Mouse (Mus musculus) midbrain, embryonic 14.5 days (tissue): ENCODE measurements around the gene Apoa1. TPM values are rescaled to one million over a fixed set of nuclear protein-coding genes. Genes with fewer than 3 reads are reported as not detected.

ENCODE experiments used
- ATAC-seq: fragments of 200-750 bp; cut with Nextera tagmentation; 2 replicates; pipeline ENCODE4 v1.8.0; 2017; ENCODE audit warnings: moderate number of reproducible peaks, moderate library complexity; ENCODE audit not compliant: low FRiP score, low TSS enrichment
- DNase-seq: peaks from one replicate; pipeline ENCODE4 v3.0.0-alpha.2; 2015
- H3K27ac ChIP-seq: fragments of 300-500 bp; sonication (generic); replicated peaks from 2 replicates; pipeline ENCODE4 v1.5.1; 2014; ENCODE audit warnings: mild to moderate bottlenecking, low read depth, low read length, moderate library complexity
- H3K27me3 ChIP-seq: fragments of 300-500 bp; sonication (generic); 2 replicates; pipeline ENCODE4 v1.6.1; 2014; ENCODE audit warnings: low read length, control low read depth, mixed read lengths; ENCODE audit not compliant: control insufficient read depth, insufficient read depth
- H3K36me3 ChIP-seq: fragments of 300-500 bp; sonication (generic); 2 replicates; pipeline ENCODE4 v1.6.1; 2014; ENCODE audit warnings: low read length, control low read depth; ENCODE audit not compliant: control insufficient read depth, insufficient read depth
- H3K4me1 ChIP-seq: fragments of 300-500 bp; sonication (generic); 2 replicates; pipeline ENCODE4 v1.6.1; 2014; ENCODE audit warnings: mild to moderate bottlenecking, antibody characterized with exemption, low read length, control low read depth; ENCODE audit not compliant: control insufficient read depth, insufficient read depth
- H3K4me2 ChIP-seq: fragments of 300-500 bp; sonication (generic); 2 replicates; pipeline ENCODE4 v1.6.1; 2014; ENCODE audit warnings: mild to moderate bottlenecking, low read length, moderate library complexity
- H3K4me3 ChIP-seq: fragments of 300-500 bp; sonication (generic); replicated peaks from 2 replicates; pipeline ENCODE4 v1.5.1; 2014; ENCODE audit warnings: low read depth, low read length
- H3K9ac ChIP-seq: fragments of 300-500 bp; sonication (generic); replicated peaks from 2 replicates; pipeline ENCODE4 v1.6.1; 2014; ENCODE audit warnings: mild to moderate bottlenecking, low read length, moderate library complexity
- H3K9me3 ChIP-seq: fragments of 300-500 bp; sonication (generic); 2 replicates; pipeline ENCODE4 v1.6.1; 2016; ENCODE audit warnings: low read length, control low read depth, mixed read lengths; ENCODE audit not compliant: control insufficient read depth
- WGBS: fragments of 180-500 bp; shearing (Covaris S2); extraction: QIAGEN DNeasy Blood & Tissue Kit; methylation state at CpG from one replicate; pipeline ENCODE4 v1.1.7; 2014; 5-methylcytosine and 5-hydroxymethylcytosine counted together
- polyA plus RNA-seq: library from polyadenylated mRNA; unstranded; fragments of >200 nt; fragmentation: Nextera tagmentation; extraction: Ambion mirVana; gene quantifications from 2 replicates; pipeline ENCODE4 v1.2.1, GENCODE M21; 2014

Gene Apoa1
- polyA plus RNA-seq, 1 experiment from 2014 or later, result 4.2 TPM

DNA sequence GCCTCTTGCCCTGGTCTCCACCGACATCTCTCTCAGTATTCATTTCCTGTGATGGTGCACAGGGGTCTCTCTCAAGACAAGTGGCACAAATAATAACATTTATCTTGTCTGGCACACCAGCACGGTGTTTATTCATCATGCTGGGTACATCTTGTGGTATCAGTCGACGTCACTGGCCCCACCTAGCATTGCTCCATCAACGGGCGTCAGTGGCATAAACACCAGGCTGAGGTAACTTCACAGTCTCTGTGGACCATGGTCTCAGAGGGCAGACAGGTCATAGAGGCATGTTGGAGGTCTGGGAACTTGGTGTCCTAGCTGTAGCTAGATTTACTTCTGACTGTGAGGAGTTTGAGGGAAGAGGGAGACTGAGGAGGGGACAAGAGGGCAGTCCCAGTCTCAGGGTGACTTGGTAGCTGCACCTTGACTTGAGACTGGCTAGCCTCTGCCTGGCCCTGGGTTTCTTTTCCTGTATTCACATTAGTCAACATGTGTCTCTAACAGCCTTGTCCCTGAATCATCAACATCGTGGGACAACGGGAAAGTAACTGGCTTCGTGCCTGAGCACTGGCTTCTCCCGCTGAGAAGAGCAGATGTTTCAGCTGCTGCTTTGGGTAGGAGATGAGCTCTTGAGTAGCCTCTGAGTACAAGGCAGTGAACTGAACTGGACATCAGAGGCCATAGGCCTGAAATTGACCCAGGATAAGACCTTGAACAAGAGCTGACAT, 28.4 kb downstream of the Apoa1 start:
- Histone ChIP-seq H3K4me3 (no peak overlapping the region), H3K9me3 (no peaks in the 10 kb centered on the region), H3K36me3 (no peaks in the 10 kb centered on the region), H3K9ac (no peak overlapping the region), H3K27ac (no peak overlapping the region), H3K27me3 (no peaks in the 10 kb centered on the region; the same call in 1 of the 2 replicates), H3K4me1 (no peaks in the 10 kb centered on the region), H3K4me2 (no peak overlapping the region)
- no peak for DNase-seq
- WGBS, result 92% methylated on average over 10 of the region's 10 CpGs
- no peak for ATAC-seq

DNA sequence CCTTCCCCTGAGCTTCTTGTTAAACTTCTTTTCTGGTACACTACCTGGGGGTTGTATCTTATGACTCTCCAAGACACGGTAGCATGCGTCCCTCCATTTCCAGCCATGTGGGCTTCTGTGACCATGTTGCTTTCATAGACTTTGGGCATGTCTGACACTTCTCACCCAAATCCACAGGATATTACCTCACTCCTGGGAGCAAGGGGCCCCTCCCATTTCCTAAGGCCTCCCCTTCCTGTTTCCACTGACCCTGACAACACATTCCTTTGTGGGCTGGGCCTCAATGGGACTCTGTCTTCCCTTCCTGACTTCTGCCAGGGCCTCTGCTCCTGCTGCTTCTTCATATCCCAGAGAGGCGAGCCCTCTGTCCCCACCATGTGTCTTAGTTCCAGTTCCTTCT, 29.2 kb downstream of the Apoa1 start:
- H3K4me2 ChIP-seq, result no peak overlapping the region
- H3K36me3 ChIP-seq, result no peaks in the 10 kb centered on the region
- DNase-seq, result no peak
- H3K4me1 ChIP-seq, result no peaks in the 10 kb centered on the region
- no peak overlapping the region for H3K27ac ChIP-seq
- ATAC-seq, result no peak
- no peak overlapping the region for H3K4me3 ChIP-seq
- no peak overlapping the region for H3K9ac ChIP-seq
- no peaks in the 10 kb centered on the region; the same call in 1 of the 2 replicates for H3K27me3 ChIP-seq
- H3K9me3 ChIP-seq, result no peaks in the 10 kb centered on the region
- 89% methylated on average over 3 of the region's 3 CpGs for WGBS

DNA sequence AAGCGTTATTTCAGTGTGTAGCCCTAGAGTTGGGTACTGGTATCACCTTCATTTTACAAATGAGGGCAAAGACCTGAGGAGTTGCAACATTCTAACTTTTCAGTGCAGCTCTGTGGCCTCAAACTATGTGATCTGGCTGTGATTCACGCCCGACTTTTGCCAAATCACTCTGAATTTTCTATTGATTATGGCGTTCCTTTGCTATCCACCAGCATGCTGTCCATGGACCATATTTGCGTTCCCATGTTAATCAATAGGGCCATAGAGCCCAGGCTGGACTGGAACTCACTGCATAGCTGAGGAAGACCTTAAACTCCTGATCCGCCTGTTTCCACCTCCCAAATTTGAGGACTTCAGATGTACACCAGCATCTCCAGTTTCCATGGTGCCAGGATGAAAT, 30.7 kb downstream of the Apoa1 start:
- Histone ChIP-seq H3K4me2 (no peak overlapping the region), H3K9ac (no peak overlapping the region), H3K27me3 (no peaks in the 10 kb centered on the region; the same call in 1 of the 2 replicates), H3K27ac (no peak overlapping the region), H3K36me3 (no peaks in the 10 kb centered on the region), H3K4me1 (no peaks in the 10 kb centered on the region), H3K9me3 (no peaks in the 10 kb centered on the region), H3K4me3 (no peak overlapping the region)
- no peak for DNase-seq
- ATAC-seq, result no peak
- WGBS, result 90% methylated on average over 6 of the region's 6 CpGs

DNA sequence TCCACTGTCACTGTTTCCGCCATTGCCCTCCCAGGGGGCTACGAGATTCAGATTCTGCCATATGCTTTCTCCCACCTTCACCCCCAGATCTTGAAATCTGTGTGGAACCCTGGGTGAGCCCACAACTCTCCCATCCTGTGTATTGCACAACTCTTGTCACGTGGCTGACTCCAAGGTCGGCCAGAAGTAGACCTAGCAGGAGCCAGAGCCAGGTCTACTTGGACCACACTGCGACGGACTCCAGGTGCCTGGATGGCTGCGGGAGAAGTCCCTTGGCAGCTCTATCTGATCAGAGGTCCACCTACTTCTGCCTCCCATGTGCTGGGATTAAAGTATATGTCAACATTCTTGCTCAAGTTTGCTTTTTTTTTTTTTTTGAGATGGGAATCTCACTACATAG, 32.8 kb downstream of the Apoa1 start:
- Histone ChIP-seq H3K4me3 (no peak overlapping the region), H3K9ac (no peak overlapping the region), H3K27me3 (no peaks in the 10 kb centered on the region; the same call in 1 of the 2 replicates), H3K27ac (no peak overlapping the region), H3K36me3 (no peaks in the 10 kb centered on the region), H3K4me2 (no peak overlapping the region), H3K9me3 (no peaks in the 10 kb centered on the region), H3K4me1 (no peaks in the 10 kb centered on the region)
- ATAC-seq (no peak), DNase-seq (no peak)
- WGBS, result 84% methylated on average over 7 of the region's 7 CpGs

DNA sequence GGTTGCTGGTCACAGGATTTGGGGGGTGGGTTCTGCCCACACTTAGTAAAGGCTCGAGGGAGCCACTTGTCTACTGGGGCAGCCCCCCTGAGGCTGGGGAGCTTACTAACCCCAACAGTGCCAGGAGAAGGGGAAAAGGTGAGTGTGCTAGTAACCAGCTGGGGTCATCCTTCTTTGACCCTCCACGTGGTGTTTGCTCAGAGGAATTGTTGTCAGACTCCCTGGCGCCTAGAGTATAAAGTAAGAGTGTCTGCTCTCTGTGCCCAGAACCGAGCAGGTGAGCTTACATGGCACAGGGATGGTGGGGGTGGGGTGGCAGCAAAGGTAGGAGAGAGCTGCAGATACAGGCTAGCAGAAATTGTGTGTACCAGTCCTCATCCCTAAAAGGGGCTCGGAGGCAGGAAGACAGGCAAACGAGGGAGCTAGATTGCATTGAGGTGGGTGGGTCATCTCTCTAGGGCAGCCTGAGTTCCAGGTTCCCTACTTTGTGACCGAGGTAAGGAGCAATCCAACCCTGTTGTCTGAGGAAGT, 40.0 kb downstream of the Apoa1 start, which contains the start of gene Apoa5:
Gene Apoa5 (plus strand): TSS at position 291 of the 531 bp plus-strand sequence.
- no peak within 1 kb of the TSS for H3K9ac ChIP-seq
- DNase-seq (no peak), ATAC-seq (no peak)
- no peak within 1 kb of the TSS for H3K4me2 ChIP-seq
- H3K36me3 ChIP-seq, result no peaks in the 10 kb centered on the region
- no peak within 1 kb of the TSS for H3K4me3 ChIP-seq
- 58% methylated on average over 7 of the region's 7 CpGs for WGBS
- H3K9me3 ChIP-seq, result no peaks in the 10 kb centered on the region
- peaks cover 6% of the 10 kb centered on the region; the same call in 1 of the 2 replicates for H3K27me3 ChIP-seq
- H3K4me1 ChIP-seq, result no peaks in the 10 kb centered on the region
- H3K27ac ChIP-seq, result no peak within 1 kb of the TSS

DNA sequence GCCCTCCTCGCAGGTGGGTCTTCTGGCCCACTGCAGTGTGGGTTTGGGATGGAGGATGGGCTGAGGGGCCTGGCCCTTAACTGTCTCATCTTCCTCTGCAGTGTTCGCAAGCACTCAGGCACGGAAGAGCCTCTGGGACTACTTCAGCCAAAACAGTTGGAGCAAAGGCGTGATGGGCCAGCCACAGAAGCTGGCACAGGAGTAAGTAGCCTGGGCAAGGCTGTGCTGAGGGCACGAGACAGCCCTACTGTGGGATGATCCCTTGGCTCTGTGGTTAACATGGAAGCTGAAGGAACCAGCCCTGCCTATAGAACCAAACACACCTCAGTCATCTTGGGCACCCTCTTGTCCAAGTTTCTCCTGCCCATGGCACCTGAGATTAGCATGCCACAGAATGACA, 40.7 kb downstream of the Apoa1 start:
- Histone ChIP-seq H3K9ac (no peak overlapping the region), H3K27ac (no peak overlapping the region), H3K4me1 (peaks cover 5% of the 10 kb centered on the region), H3K4me3 (no peak overlapping the region), H3K27me3 (peaks cover 6% of the 10 kb centered on the region; the same call in 1 of the 2 replicates), H3K9me3 (no peaks in the 10 kb centered on the region), H3K4me2 (no peak overlapping the region), H3K36me3 (no peaks in the 10 kb centered on the region)
- no peak for ATAC-seq
- WGBS, result 85% methylated on average over 5 of the region's 5 CpGs
- no peak for DNase-seq

DNA sequence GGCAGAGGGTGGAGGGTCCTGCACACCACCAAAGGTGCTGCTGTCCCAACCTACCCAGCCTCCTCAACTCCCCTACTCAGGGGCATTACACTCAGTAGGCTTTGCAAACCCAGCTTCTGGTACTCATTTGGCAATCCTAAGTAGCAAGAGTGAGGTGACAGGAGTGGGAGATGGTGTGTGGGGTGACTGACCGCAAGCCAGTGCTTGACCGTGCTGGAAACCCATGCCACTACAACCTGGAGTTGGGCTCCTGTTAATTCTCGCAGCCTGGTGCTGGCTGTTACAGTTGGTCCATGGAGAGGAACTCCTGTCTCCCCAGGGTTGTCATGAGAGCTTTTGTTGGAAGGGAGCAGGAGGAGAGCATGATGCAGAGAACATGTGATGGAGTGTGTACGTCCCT, 42.4 kb downstream of the Apoa1 start:
- no peak for ATAC-seq
- Histone ChIP-seq H3K27me3 (peaks cover 6% of the 10 kb centered on the region; the same call in 1 of the 2 replicates), H3K4me3 (no peak overlapping the region), H3K4me1 (peaks cover 5% of the 10 kb centered on the region), H3K36me3 (peaks cover 13% of the 10 kb centered on the region), H3K27ac (no peak overlapping the region), H3K4me2 (no peak overlapping the region), H3K9me3 (no peaks in the 10 kb centered on the region), H3K9ac (no peak overlapping the region)
- DNase-seq, result no peak
- 96% methylated on average over 4 of the region's 4 CpGs for WGBS

DNA sequence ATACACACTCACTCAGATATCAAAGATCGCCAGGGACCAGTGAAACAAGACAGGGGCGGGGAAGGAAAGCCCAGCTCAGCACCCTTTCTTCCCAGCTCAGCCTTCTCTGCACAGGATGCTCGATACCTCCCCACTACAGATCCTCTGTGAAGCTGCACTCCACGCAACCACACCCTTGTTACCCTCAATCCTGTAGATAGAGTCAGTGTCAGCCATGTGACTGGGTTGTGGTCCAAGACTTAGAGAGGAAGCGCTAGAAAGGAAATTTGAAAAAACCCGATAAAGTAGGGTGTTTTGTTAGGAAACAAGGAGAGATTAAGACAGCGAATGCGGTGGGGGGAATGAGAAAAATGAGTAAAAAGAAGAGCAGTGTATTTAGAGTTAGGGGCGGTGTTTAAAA, 43.7 kb downstream of the Apoa1 start:
- no peak for ATAC-seq
- no peak overlapping the region for H3K9ac ChIP-seq
- H3K4me1 ChIP-seq, result peaks cover 5% of the 10 kb centered on the region
- no peak overlapping the region for H3K4me3 ChIP-seq
- WGBS, result 88% methylated on average over 9 of the region's 9 CpGs
- no peak overlapping the region for H3K27ac ChIP-seq
- no peak overlapping the region for H3K4me2 ChIP-seq
- H3K36me3 ChIP-seq, result peaks cover 26% of the 10 kb centered on the region
- no peaks in the 10 kb centered on the region for H3K9me3 ChIP-seq
- DNase-seq, result no peak
- H3K27me3 ChIP-seq, result peaks cover 6% of the 10 kb centered on the region; the same call in 1 of the 2 replicates
